Mouse (Mus musculus) naive thymus-derived CD4-positive, alpha-beta T cell, adult 2 months (primary cell): ENCODE results near the gene Cd3d.
A peak's percentile ranks its signal among the peaks of the same experiment; 100 is the strongest.

Experiments
- DNase-seq: peaks from one replicate; pipeline ENCODE4 v3.0.0-alpha.2; 2011; ENCODE audit warnings: low read depth

Gene Cd3d

GRCm38 (mm10) chr9:44993268-44993667 is 11.7 kb downstream of the Cd3d start:
- DNase-seq = no peak

- no peak for DNase-seq
Measured at GRCm38 (mm10) chr9:44994962-44995361, 13.4 kb downstream of the Cd3d start.

GRCm38 (mm10) chr9:44996590-44996989 is 15.0 kb downstream of the Cd3d start:
- DNase-seq = peak; percentile 49

GRCm38 (mm10) chr9:44998138-44998537 is 16.6 kb downstream of the Cd3d start:
- peak; percentile 65 for DNase-seq

- DNase-seq = peak; percentile 65
Measured at GRCm38 (mm10) chr9:44999171-44999570, 17.6 kb downstream of the Cd3d start.

GRCm38 (mm10) chr9:44999776-45000175 is 18.2 kb downstream of the Cd3d start:
- DNase-seq = no peak

- no peak for DNase-seq
Measured at GRCm38 (mm10) chr9:45000249-45000648, 18.7 kb downstream of the Cd3d start.

GRCm38 (mm10) chr9:45007404-45007803 is 25.8 kb downstream of the Cd3d start:
- no peak for DNase-seq

- peak; percentile 56 for DNase-seq
Measured at GRCm38 (mm10) chr9:45008342-45008741, 26.8 kb downstream of the Cd3d start.

- DNase-seq = peak; percentile 90
Measured at GRCm38 (mm10) chr9:45009180-45010078, 27.8 kb downstream of the Cd3d start, which contains the start of gene Cd3e. Gene Cd3e (minus strand): TSS chr9:45009627.

- peak; percentile 83 for DNase-seq
Measured at GRCm38 (mm10) chr9:45010461-45010860, 28.9 kb downstream of the Cd3d start.

GRCm38 (mm10) chr9:45011291-45011690 is 29.7 kb downstream of the Cd3d start:
- DNase-seq = no peak

- DNase-seq = peak; percentile 81
Measured at GRCm38 (mm10) chr9:45014879-45015278, 33.3 kb downstream of the Cd3d start.

- DNase-seq = peak; percentile 59
Measured at GRCm38 (mm10) chr9:45015841-45016240, 34.3 kb downstream of the Cd3d start.

GRCm38 (mm10) chr9:45018031-45018430 is 36.4 kb downstream of the Cd3d start:
- DNase-seq = no peak

- DNase-seq = peak; percentile 90
Measured at GRCm38 (mm10) chr9:45022800-45023199, 41.2 kb downstream of the Cd3d start.

GRCm38 (mm10) chr9:45023638-45024037 is 42.1 kb downstream of the Cd3d start:
- no peak for DNase-seq

- no peak for DNase-seq
Measured at GRCm38 (mm10) chr9:45024187-45024586, 42.6 kb downstream of the Cd3d start.

GRCm38 (mm10) chr9:45027376-45027775 is 45.8 kb downstream of the Cd3d start:
- no peak for DNase-seq

- no peak for DNase-seq
Measured at GRCm38 (mm10) chr9:45030341-45030740, 48.8 kb downstream of the Cd3d start.

GRCm38 (mm10) chr9:45032261-45032660 is 50.7 kb downstream of the Cd3d start:
- DNase-seq = no peak

GRCm38 (mm10) chr9:45034526-45034925 is 52.9 kb downstream of the Cd3d start:
- no peak for DNase-seq
